Mouse (Mus musculus) bone marrow, adult 2 months (tissue): ENCODE measurements around the gene Flt4.

Source experiments
- CTCF ChIP-seq: fragments of 200-500 bp; IDR thresholded peaks from 2 replicates; pipeline ENCODE4 v1.5.1; 2011; ENCODE audit warnings: low read length, control low read depth; ENCODE audit not compliant: control insufficient read depth, insufficient read depth
- POLR2A ChIP-seq: fragments of 200-500 bp; IDR thresholded peaks from 2 replicates; pipeline ENCODE4 v1.6.1; 2011; ENCODE audit warnings: low read depth, mild to moderate bottlenecking, control low read depth, low read length, borderline replicate concordance; ENCODE audit not compliant: control insufficient read depth

- TF ChIP-seq CTCF (no peak), POLR2A (no peak)
Measured at GRCm38 (mm10) chr11:49634101-49634500, 25.0 kb downstream of the Flt4 start.
